Comparison of ENCODE assay signal across 9 mouse cellular contexts in genomic region chr10:86418931-86419330, GRCm38 (mm10).
A peak's percentile ranks its signal among the peaks of the same experiment; 100 is the strongest.
DNase-seq lines count a peak whose midpoint lies in the region; ATAC-seq lines count a peak whose summit lies in the region.
"Had no signal": no experiment of that assay in that cellular context is flagged by ENCODE, and none has a peak within 500 bp of the region (broad histone marks: within the 10 kb centered on the region; RNA-seq: fewer than 3 reads in every experiment).

No protein-coding gene starts in this region.

- ATAC-seq in embryonic facial prominence, embryonic 15.5 days (ENCODE audit: insufficient number of reproducible peaks, low FRiP score, low TSS enrichment, low read depth): 0 out of 2 replicates have a peak, but pooled peaks have one; percentile 39

- DNase-seq in adrenal gland, adult (ENCODE audit: inconsistent age in 2 of 2, low spot score in 1 of 2): peak; percentile 40 to 70
- DNase-seq in adrenal gland, postnatal 4 days (ENCODE audit: low spot score in 2 of 2): no peak
- peak; percentile 21 for DNase-seq in adipocyte (ENCODE audit: low spot score)
- peak; percentile 74 for DNase-seq in kidney, postnatal 10 days
- no peak for DNase-seq in retina, embryonic 14.5 days (ENCODE audit: low spot score)
- no peak for DNase-seq in thymus, postnatal 0 days (ENCODE audit: low spot score)
- no peak for DNase-seq in thymus, postnatal 4 days

- H3K9me3 ChIP-seq in embryonic facial prominence, embryonic 15.5 days (replicated peaks): no peaks in the 10 kb centered on the region
- H3K9me3 ChIP-seq: midbrain, embryonic 12.5 days had no signal

- no peak overlapping the region for H3K4me3 ChIP-seq in embryonic facial prominence, embryonic 15.5 days (replicated peaks)
- H3K4me3 ChIP-seq: midbrain, embryonic 12.5 days had no signal

- no peak overlapping the region for H3K4me2 ChIP-seq in embryonic facial prominence, embryonic 15.5 days (replicated peaks)
- H3K4me2 ChIP-seq: midbrain, embryonic 12.5 days had no signal

- WGBS in embryonic facial prominence, embryonic 15.5 days: 78% methylated on average over 5 of the region's 5 CpGs

- 0 out of 2 replicates have a peak, but pooled peaks cover 5% of the 10 kb centered on the region for H3K4me1 ChIP-seq in embryonic facial prominence, embryonic 15.5 days
- H3K4me1 ChIP-seq: midbrain, embryonic 12.5 days had no signal

- no peaks in the 10 kb centered on the region for H3K27me3 ChIP-seq in embryonic facial prominence, embryonic 15.5 days
- H3K27me3 ChIP-seq: midbrain, embryonic 12.5 days had no signal

- no peaks in the 10 kb centered on the region for H3K36me3 ChIP-seq in embryonic facial prominence, embryonic 15.5 days
- H3K36me3 ChIP-seq: midbrain, embryonic 12.5 days had no signal

- no peak overlapping the region for H3K9ac ChIP-seq in embryonic facial prominence, embryonic 15.5 days
- H3K9ac ChIP-seq: midbrain, embryonic 12.5 days had no signal

- no peak overlapping the region for H3K27ac ChIP-seq in embryonic facial prominence, embryonic 15.5 days (replicated peaks)
- H3K27ac ChIP-seq: midbrain, embryonic 12.5 days had no signal

Comparison
In these comparisons a context has a peak if more than half of its experiments do, and no peak if none do; other contexts are left out.
1. DNase-seq: peak in adrenal gland, adult (2 of 2), adipocyte (single experiment) and kidney, postnatal 10 days (single experiment); none in adrenal gland, postnatal 4 days (0 of 2), retina, embryonic 14.5 days (single experiment), thymus, postnatal 0 days (single experiment) and thymus, postnatal 4 days (single experiment).